Mouse (Mus musculus) testis, postnatal 10 days (tissue): Measurements from ENCODE around the gene Tasp1.
"Not testable (repeated sequence)": the region's sequence is repeated elsewhere in the genome, so short reads cannot be mapped to it uniquely, and the experiment has no call there.

ENCODE experiments used
- DNase-seq: peaks from one replicate; pipeline ENCODE4 v3.0.0; 2021; ENCODE audit warnings: low spot score

Tasp1 gene

GRCm38 (mm10) chr2:140051607-140052126 is 14.9 kb downstream of the Tasp1 start:
- no peak for DNase-seq

GRCm38 (mm10) chr2:140042522-140043131 is 24.0 kb downstream of the Tasp1 start:
- no peak for DNase-seq

- no peak for DNase-seq
Measured at GRCm38 (mm10) chr2:140042081-140042480, 24.5 kb downstream of the Tasp1 start.

- no peak for DNase-seq
Measured at GRCm38 (mm10) chr2:140037459-140037858, 29.1 kb downstream of the Tasp1 start.

- DNase-seq, result no peak
Measured at GRCm38 (mm10) chr2:140036854-140037253, 29.8 kb downstream of the Tasp1 start.

GRCm38 (mm10) chr2:140024937-140025336 is 41.7 kb downstream of the Tasp1 start:
- no peak for DNase-seq

GRCm38 (mm10) chr2:140007406-140007805 is 59.2 kb downstream of the Tasp1 start:
- DNase-seq, result no peak

- DNase-seq, result no peak
Measured at GRCm38 (mm10) chr2:139998170-139998569, 68.4 kb downstream of the Tasp1 start.

GRCm38 (mm10) chr2:139989907-139990306 is 76.7 kb downstream of the Tasp1 start:
- DNase-seq, result not testable (repeated sequence)

- DNase-seq, result no peak
Measured at GRCm38 (mm10) chr2:139967451-139967850, 99.2 kb downstream of the Tasp1 start.

GRCm38 (mm10) chr2:139966288-139966687 is 100.3 kb downstream of the Tasp1 start:
- DNase-seq, result peak; percentile 77

GRCm38 (mm10) chr2:139948843-139949242 is 117.8 kb downstream of the Tasp1 start:
- no peak for DNase-seq

- no peak for DNase-seq
Measured at GRCm38 (mm10) chr2:139937581-139937980, 129.0 kb downstream of the Tasp1 start.

- DNase-seq, result no peak
Measured at GRCm38 (mm10) chr2:139934577-139934976, 132.0 kb downstream of the Tasp1 start.

GRCm38 (mm10) chr2:139934033-139934572 is 132.5 kb downstream of the Tasp1 start:
- DNase-seq, result no peak

GRCm38 (mm10) chr2:139932211-139932610 is 134.4 kb downstream of the Tasp1 start:
- no peak for DNase-seq

- no peak for DNase-seq
Measured at GRCm38 (mm10) chr2:139924937-139925336, 141.7 kb downstream of the Tasp1 start.

- not testable (repeated sequence) for DNase-seq
Measured at GRCm38 (mm10) chr2:139921395-139921794, 145.2 kb downstream of the Tasp1 start.

GRCm38 (mm10) chr2:139919757-139920156 is 146.8 kb downstream of the Tasp1 start:
- DNase-seq, result no peak

- DNase-seq, result no peak
Measured at GRCm38 (mm10) chr2:139906441-139907157, 160.0 kb downstream of the Tasp1 start.

GRCm38 (mm10) chr2:139891405-139892089 is 175.1 kb downstream of the Tasp1 start:
- no peak for DNase-seq

GRCm38 (mm10) chr2:139884264-139884637 is 182.4 kb downstream of the Tasp1 start:
- DNase-seq, result no peak
